Mouse (Mus musculus) megakaryocyte, embryonic 14.5 days (primary cell): ENCODE results near the gene Cyb5d2.

Experiments used
- FLI1 ChIP-seq: IDR thresholded peaks from 2 replicates; pipeline ENCODE4 v1.6.1; 2012; ENCODE audit warnings: low read length, inconsistent platforms, mixed read lengths
- GATA1 ChIP-seq: IDR thresholded peaks from 3 replicates; pipeline ENCODE4 v1.6.1; 2012; ENCODE audit warnings: mixed read lengths, low read length, inconsistent platforms, borderline replicate concordance

DNA sequence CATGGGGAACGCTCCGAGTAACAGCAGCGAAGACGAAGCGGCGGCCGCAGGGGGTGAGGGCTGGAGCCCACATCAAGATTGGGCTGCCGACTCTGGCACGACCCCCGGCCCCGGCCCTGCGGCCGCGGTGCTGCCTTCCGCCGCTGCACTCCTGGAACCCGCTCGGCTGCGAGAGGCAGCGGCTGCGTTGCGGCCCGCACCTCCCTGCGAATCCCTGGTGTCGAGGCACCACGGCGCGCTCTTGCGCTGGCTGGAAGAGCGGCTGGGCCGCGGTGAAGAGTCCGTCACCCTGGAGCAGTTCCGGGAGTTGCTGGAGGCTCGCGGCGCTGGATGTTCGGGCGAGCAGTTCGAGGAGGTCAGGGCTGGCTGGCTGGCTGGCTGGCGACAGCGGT, 350 bp upstream of the Cyb5d2 start:
- no peak for TF ChIP-seq GATA1
- TF ChIP-seq FLI1, result no peak
